Mouse (Mus musculus) bone marrow, adult 2 months (tissue): ENCODE measurements around the gene Slc22a12.

Experiments
- CTCF ChIP-seq: fragments of 200-500 bp; IDR thresholded peaks from 2 replicates; pipeline ENCODE4 v1.5.1; 2011; ENCODE audit warnings: low read length, control low read depth; ENCODE audit not compliant: control insufficient read depth, insufficient read depth
- POLR2A ChIP-seq: fragments of 200-500 bp; IDR thresholded peaks from 2 replicates; pipeline ENCODE4 v1.6.1; 2011; ENCODE audit warnings: low read depth, mild to moderate bottlenecking, control low read depth, low read length, borderline replicate concordance; ENCODE audit not compliant: control insufficient read depth

DNA sequence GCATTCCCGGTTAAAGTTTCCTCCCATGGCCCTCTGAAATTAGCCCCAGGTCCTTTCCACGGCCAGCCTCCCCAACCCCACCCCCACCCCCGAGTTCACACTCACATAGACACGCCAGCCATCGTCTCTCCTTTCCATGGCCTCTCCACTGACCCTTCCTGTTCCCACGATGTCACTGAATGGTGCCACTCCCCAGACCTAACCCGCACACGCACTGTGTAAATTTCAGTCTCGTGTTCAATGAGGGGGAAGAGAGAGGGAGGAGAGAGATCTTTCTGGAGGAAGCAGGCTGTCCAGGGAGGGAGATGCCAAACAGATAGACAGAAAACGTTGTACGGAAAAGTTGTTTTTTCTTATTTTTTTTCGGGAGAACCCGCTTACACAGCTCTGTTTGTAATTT is 12.5 kb downstream of the Slc22a12 start:
- no peak for TF ChIP-seq CTCF
- no peak for TF ChIP-seq POLR2A
